Mouse (Mus musculus) neural tube, embryonic 12.5 days (tissue): ENCODE results near the gene Zfp629. TPM values are rescaled to one million over a fixed set of nuclear protein-coding genes. Genes with fewer than 3 reads are reported as not detected.

Experiments
- ATAC-seq: fragments of 200-750 bp; cut with Nextera tagmentation; 2 replicates; pipeline ENCODE4 v1.8.0; 2017; ENCODE audit warnings: low read depth, mild to moderate bottlenecking, moderate TSS enrichment, moderate library complexity; ENCODE audit not compliant: low FRiP score
- H3K27ac ChIP-seq: fragments of 300-500 bp; sonication (generic); 2 replicates; pipeline ENCODE4 v1.5.1; 2016
- H3K27me3 ChIP-seq: fragments of 300-500 bp; sonication (generic); replicated peaks from 2 replicates; pipeline ENCODE4 v1.6.1; 2016; ENCODE audit warnings: mild to moderate bottlenecking
- H3K36me3 ChIP-seq: fragments of 300-500 bp; sonication (generic); 2 replicates; pipeline ENCODE4 v1.6.1; 2016; ENCODE audit warnings: mild to moderate bottlenecking
- H3K4me1 ChIP-seq: fragments of 300-500 bp; sonication (generic); 2 replicates; pipeline ENCODE4 v1.6.1; 2016
- H3K4me2 ChIP-seq: fragments of 300-500 bp; sonication (generic); replicated peaks from 2 replicates; pipeline ENCODE4 v1.6.1; 2016; ENCODE audit warnings: mild to moderate bottlenecking
- H3K4me3 ChIP-seq: fragments of 300-500 bp; sonication (generic); 2 replicates; pipeline ENCODE4 v1.5.1; 2016
- H3K9ac ChIP-seq: fragments of 300-500 bp; sonication (generic); 2 replicates; pipeline ENCODE4 v1.6.1; 2016; ENCODE audit warnings: mild to moderate bottlenecking
- H3K9me3 ChIP-seq: fragments of 300-500 bp; sonication (generic); 2 replicates; pipeline ENCODE4 v1.6.1; 2016; ENCODE audit warnings: mild to moderate bottlenecking
- WGBS: fragments of 180-500 bp; shearing (Covaris S2); methylation state at CpG from one replicate; pipeline ENCODE4 v1.1.7; 2016; 5-methylcytosine and 5-hydroxymethylcytosine counted together
- polyA plus RNA-seq: library from polyadenylated mRNA; unstranded; fragments of >200 nt; fragmentation: Nextera tagmentation; extraction: Ambion mirVana; gene quantifications from 2 replicates; pipeline ENCODE4 v1.2.1, GENCODE M21; 2016

Gene Zfp629
- polyA plus RNA-seq, 1 experiment from 2014 or later: 35.3 TPM

GRCm38 (mm10) chr7:127588011-127588871 is 27.4 kb downstream of the Zfp629 start, which contains the start of the genes Ccdc189 and Rnf40:
Gene Ccdc189, minus strand, starts transcription at chr7:127588595.
Gene Rnf40, plus strand, starts transcription at chr7:127588767.
- peak; percentile 98 for ATAC-seq
- H3K27ac ChIP-seq: 0 out of 2 replicates have a peak within 1 kb of the TSS, but pooled peaks have one; percentile 42
- peak within 1 kb of the TSS; percentile 92 for H3K4me2 ChIP-seq
- H3K4me1 ChIP-seq: peaks cover 18% of the 10 kb centered on the region
- under 1% methylated on average over 50 of the region's 50 CpGs for WGBS
- peak within 1 kb of the TSS; percentile 78 for H3K9ac ChIP-seq
- H3K36me3 ChIP-seq: peaks cover 54% of the 10 kb centered on the region
- no peaks in the 10 kb centered on the region for H3K9me3 ChIP-seq
- peak within 1 kb of the TSS; percentile 91 for H3K4me3 ChIP-seq
- no peaks in the 10 kb centered on the region for H3K27me3 ChIP-seq

GRCm38 (mm10) chr7:127587196-127587595 is 28.4 kb downstream of the Zfp629 start:
- H3K9me3 ChIP-seq: no peaks in the 10 kb centered on the region
- ATAC-seq: no peak
- H3K4me2 ChIP-seq: peak overlapping the region; percentile 92
- WGBS: 78% methylated on average over 5 of the region's 5 CpGs
- H3K4me3 ChIP-seq: peak overlapping the region; percentile 91; the same call in 1 of the 2 replicates
- peaks cover 54% of the 10 kb centered on the region for H3K36me3 ChIP-seq
- no peak overlapping the region for H3K27ac ChIP-seq
- H3K27me3 ChIP-seq: no peaks in the 10 kb centered on the region
- peaks cover 18% of the 10 kb centered on the region for H3K4me1 ChIP-seq
- peak overlapping the region; percentile 64; the same call in 1 of the 2 replicates for H3K9ac ChIP-seq

- Histone ChIP-seq H3K9ac (no peak overlapping the region), H3K36me3 (peaks cover 54% of the 10 kb centered on the region)
- WGBS: 91% methylated on average over 6 of the region's 6 CpGs
These were observed 29.4 kb downstream of the Zfp629 start for GRCm38 (mm10) chr7:127586149-127586548.

GRCm38 (mm10) chr7:127585031-127585430 is 30.6 kb downstream of the Zfp629 start:
- WGBS: 91% methylated on average over 7 of the region's 7 CpGs
- H3K36me3 ChIP-seq: peaks cover 51% of the 10 kb centered on the region
- 0 out of 2 replicates have a peak overlapping the region, but pooled peaks have one; percentile 8 for H3K9ac ChIP-seq
- H3K4me3 ChIP-seq: no peak overlapping the region
- no peaks in the 10 kb centered on the region for H3K27me3 ChIP-seq
- peaks cover 18% of the 10 kb centered on the region for H3K4me1 ChIP-seq
- H3K4me2 ChIP-seq: no peak overlapping the region
- no peak for ATAC-seq
- no peak overlapping the region for H3K27ac ChIP-seq
- no peaks in the 10 kb centered on the region for H3K9me3 ChIP-seq

More at GRCm38 (mm10) chr7:127586149-127586548, 29.4 kb downstream of the Zfp629 start:
- Histone ChIP-seq H3K27ac (no peak overlapping the region), H3K9me3 (no peaks in the 10 kb centered on the region), H3K4me3 (no peak overlapping the region), H3K27me3 (no peaks in the 10 kb centered on the region), H3K4me1 (peaks cover 18% of the 10 kb centered on the region), H3K4me2 (no peak overlapping the region)
- ATAC-seq: no peak

GRCm38 (mm10) chr7:127583260-127583659 is 32.3 kb downstream of the Zfp629 start:
- WGBS: 93% methylated on average over 6 of the region's 6 CpGs
- ATAC-seq: no peak
- no peak overlapping the region for H3K9ac ChIP-seq
- H3K27me3 ChIP-seq: no peaks in the 10 kb centered on the region
- H3K36me3 ChIP-seq: peaks cover 61% of the 10 kb centered on the region
- no peak overlapping the region for H3K27ac ChIP-seq
- no peak overlapping the region for H3K4me2 ChIP-seq
- H3K4me1 ChIP-seq: peaks cover 9% of the 10 kb centered on the region
- no peak overlapping the region for H3K4me3 ChIP-seq
- no peaks in the 10 kb centered on the region for H3K9me3 ChIP-seq

- ATAC-seq: no peak
- 27% methylated on average over 7 of the region's 7 CpGs for WGBS
- H3K36me3 ChIP-seq: peaks cover 22% of the 10 kb centered on the region
- H3K4me2 ChIP-seq: peak overlapping the region; percentile 95
- H3K4me1 ChIP-seq: peaks cover 19% of the 10 kb centered on the region
- H3K27me3 ChIP-seq: no peaks in the 10 kb centered on the region
- H3K9me3 ChIP-seq: no peaks in the 10 kb centered on the region
- H3K9ac ChIP-seq: peak overlapping the region; percentile 77
- peak overlapping the region; percentile 72 for H3K4me3 ChIP-seq
- H3K27ac ChIP-seq: no peak overlapping the region
These were observed 41.5 kb downstream of the Zfp629 start for GRCm38 (mm10) chr7:127574115-127574514.

- Histone ChIP-seq H3K9me3 (no peaks in the 10 kb centered on the region), H3K27me3 (no peaks in the 10 kb centered on the region), H3K36me3 (peaks cover 18% of the 10 kb centered on the region), H3K4me2 (peak overlapping the region; percentile 95), H3K4me3 (peak overlapping the region; percentile 72), H3K27ac (peak overlapping the region; percentile 32; the same call in 1 of the 2 replicates), H3K9ac (peak overlapping the region; percentile 77), H3K4me1 (peaks cover 19% of the 10 kb centered on the region)
- under 1% methylated on average over 26 of the region's 28 CpGs for WGBS
- ATAC-seq: peak; percentile 82
These were observed 42.0 kb downstream of the Zfp629 start for GRCm38 (mm10) chr7:127573503-127574008.

GRCm38 (mm10) chr7:127572895-127573471 is 42.6 kb downstream of the Zfp629 start, which contains the start of gene Phkg2:
Gene Phkg2, plus strand, starts transcription at chr7:127573340.
- under 1% methylated on average over 17 of the region's 17 CpGs for WGBS
- Histone ChIP-seq H3K4me2 (peak within 1 kb of the TSS; percentile 95), H3K36me3 (peaks cover 12% of the 10 kb centered on the region), H3K27me3 (no peaks in the 10 kb centered on the region), H3K9me3 (no peaks in the 10 kb centered on the region), H3K9ac (peak within 1 kb of the TSS; percentile 77), H3K4me3 (peak within 1 kb of the TSS; percentile 72), H3K27ac (peak within 1 kb of the TSS; percentile 32; the same call in 1 of the 2 replicates), H3K4me1 (peaks cover 19% of the 10 kb centered on the region)
- peak; percentile 98 for ATAC-seq

GRCm38 (mm10) chr7:127564381-127565150 is 51.0 kb downstream of the Zfp629 start:
- Histone ChIP-seq H3K36me3 (peaks cover 51% of the 10 kb centered on the region), H3K27me3 (no peaks in the 10 kb centered on the region), H3K9ac (no peak overlapping the region), H3K4me3 (no peak overlapping the region), H3K4me1 (no peaks in the 10 kb centered on the region), H3K9me3 (no peaks in the 10 kb centered on the region), H3K4me2 (no peak overlapping the region), H3K27ac (no peak overlapping the region)
- ATAC-seq: no peak
- whole genome bisulfite sequencing: 80% methylated on average over 6 of the region's 6 CpGs

- no peak for ATAC-seq
- Histone ChIP-seq H3K4me2 (no peak within 1 kb of the TSS), H3K9ac (no peak within 1 kb of the TSS), H3K4me3 (no peak within 1 kb of the TSS), H3K36me3 (peaks cover 69% of the 10 kb centered on the region), H3K27me3 (no peaks in the 10 kb centered on the region), H3K27ac (no peak within 1 kb of the TSS), H3K4me1 (no peaks in the 10 kb centered on the region), H3K9me3 (no peaks in the 10 kb centered on the region)
- 92% methylated on average over 5 of the region's 5 CpGs for WGBS
These were observed 54.2 kb downstream of the Zfp629 start, which contains the start of gene Tmem265 for GRCm38 (mm10) chr7:127561340-127561858. Gene Tmem265, plus strand, starts transcription at chr7:127561390.

GRCm38 (mm10) chr7:127560580-127560979 is 55.0 kb downstream of the Zfp629 start:
- H3K4me2 ChIP-seq: no peak overlapping the region
- no peaks in the 10 kb centered on the region for H3K4me1 ChIP-seq
- no peaks in the 10 kb centered on the region for H3K27me3 ChIP-seq
- no peak for ATAC-seq
- no peak overlapping the region for H3K27ac ChIP-seq
- no peak overlapping the region for H3K4me3 ChIP-seq
- no peak overlapping the region for H3K9ac ChIP-seq
- H3K9me3 ChIP-seq: no peaks in the 10 kb centered on the region
- WGBS: 95% methylated on average over 11 of the region's 11 CpGs
- H3K36me3 ChIP-seq: peaks cover 71% of the 10 kb centered on the region
